Mouse (Mus musculus): Measurements from ENCODE around the gene Plekha7. TPM values are rescaled to one million over a fixed set of nuclear protein-coding genes. Genes with fewer than 3 reads are reported as not detected.
A peak's percentile ranks its signal among the peaks of the same experiment; 100 is the strongest.

Gene Plekha7
- total RNA-seq, 2 experiments from 2014 or later = 18.7 to 21.5 TPM

GRCm38 (mm10) chr7:116189708-116190107, 118.5 kb downstream of the Plekha7 start:
- no peak for DNase-seq (ENCODE audit: low spot score in 2 of 2)

GRCm38 (mm10) chr7:116188391-116188790, 119.8 kb downstream of the Plekha7 start:
- no peak for DNase-seq (ENCODE audit: low spot score in 2 of 2)

GRCm38 (mm10) chr7:116187521-116187920, 120.7 kb downstream of the Plekha7 start:
- DNase-seq (ENCODE audit: low spot score in 2 of 2) = no peak

GRCm38 (mm10) chr7:116186847-116187246, 121.3 kb downstream of the Plekha7 start:
- DNase-seq (ENCODE audit: low spot score in 2 of 2) = peak in 1 of 2 experiments; percentile 36

- DNase-seq (ENCODE audit: low spot score in 2 of 2) = peak; percentile 24 to 44
Measured at GRCm38 (mm10) chr7:116186156-116186555, 122.0 kb downstream of the Plekha7 start.

- no peak for DNase-seq (ENCODE audit: low spot score in 2 of 2)
Measured at GRCm38 (mm10) chr7:116184358-116185057, 123.7 kb downstream of the Plekha7 start.

GRCm38 (mm10) chr7:116182451-116182850, 125.7 kb downstream of the Plekha7 start:
- no peak for DNase-seq (ENCODE audit: low spot score in 2 of 2)

DNA sequence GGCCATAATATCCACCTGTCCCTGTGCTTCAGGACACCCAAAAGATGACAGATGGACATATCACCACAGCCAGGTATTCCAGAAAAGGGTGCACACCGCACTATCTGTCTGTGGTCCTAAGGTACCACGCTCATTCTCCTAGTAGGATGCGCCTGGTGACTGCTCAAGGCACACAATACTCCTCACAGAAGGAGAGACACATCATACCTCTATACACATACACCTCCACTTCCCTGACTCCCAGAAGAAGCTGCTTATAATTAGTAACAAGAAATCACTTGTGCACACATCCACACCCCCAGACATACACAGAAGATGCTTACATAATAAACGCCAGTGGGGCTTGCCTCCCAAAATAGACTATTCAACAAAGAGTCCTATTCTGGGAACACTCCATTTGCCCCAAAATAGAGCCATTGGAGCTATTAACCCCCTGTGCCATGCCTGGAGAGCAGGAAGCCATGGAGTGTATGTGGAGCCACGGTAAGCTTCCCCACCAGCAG, 126.7 kb downstream of the Plekha7 start:
- no peak for DNase-seq (ENCODE audit: low spot score in 2 of 2)

GRCm38 (mm10) chr7:116178916-116179315, 129.3 kb downstream of the Plekha7 start:
- no peak for DNase-seq (ENCODE audit: low spot score in 2 of 2)

DNA sequence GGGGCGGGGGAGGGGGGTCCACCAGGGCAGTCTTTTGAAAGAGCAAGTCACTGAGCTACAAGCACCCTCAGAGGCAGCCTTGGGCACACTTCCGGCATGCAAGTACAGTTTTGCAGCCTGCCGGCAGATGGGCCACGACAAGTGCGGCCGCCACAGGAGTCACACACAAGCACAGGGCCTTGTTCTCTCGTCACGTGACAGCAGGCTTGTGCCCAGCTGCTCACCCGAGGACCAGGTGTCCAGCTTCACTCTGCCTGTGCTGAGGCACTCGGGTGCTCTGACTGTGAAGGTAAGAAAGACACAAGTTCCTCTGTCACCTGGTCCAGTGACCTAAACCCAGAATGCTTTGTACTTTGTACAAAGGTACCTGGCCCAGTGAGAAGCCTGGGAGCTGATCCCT, 135.4 kb downstream of the Plekha7 start:
- no peak for DNase-seq (ENCODE audit: low spot score in 2 of 2)

DNA sequence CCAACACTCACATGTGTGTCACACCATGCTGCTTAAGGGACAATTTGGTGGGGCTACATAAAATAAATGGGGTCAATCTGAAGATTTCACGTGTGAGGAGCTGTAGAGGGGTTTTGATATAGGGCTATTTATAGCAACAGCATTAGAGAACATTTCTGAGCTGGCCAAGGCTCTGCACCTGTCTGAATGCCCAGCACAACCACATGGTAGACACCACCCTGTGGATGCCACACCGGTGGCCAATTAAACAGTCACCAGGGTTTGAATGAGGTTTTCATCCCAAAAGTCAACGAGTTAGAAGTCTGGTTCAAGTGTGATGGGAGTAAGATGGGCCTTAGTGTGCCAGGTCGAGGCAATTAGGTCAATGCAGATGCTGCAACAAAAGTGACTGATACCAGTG, 138.8 kb downstream of the Plekha7 start:
- DNase-seq (ENCODE audit: low spot score in 2 of 2) = no peak

DNA sequence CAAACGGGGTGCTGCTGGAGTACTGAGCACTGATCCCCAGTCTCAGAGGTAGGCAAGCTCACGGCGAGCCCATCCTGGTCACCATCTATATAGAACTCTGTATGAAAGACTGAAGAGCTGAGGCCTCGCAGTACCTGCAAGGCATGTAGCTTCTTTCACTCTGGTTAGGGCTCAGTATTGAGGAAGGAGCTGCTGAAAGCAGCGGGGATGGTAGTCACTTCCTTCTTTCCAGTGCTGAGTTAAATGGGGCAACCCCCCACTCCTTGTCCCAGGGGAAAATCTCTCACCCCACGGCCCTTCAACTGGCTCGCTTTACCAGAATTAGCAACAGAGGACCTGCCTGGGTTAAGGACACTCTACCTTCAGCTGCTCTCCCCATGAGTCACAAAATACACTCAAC, 140.0 kb downstream of the Plekha7 start:
- DNase-seq (ENCODE audit: low spot score in 2 of 2) = no peak

- DNase-seq (ENCODE audit: low spot score in 2 of 2) = no peak
Measured at GRCm38 (mm10) chr7:116164232-116164631, 143.9 kb downstream of the Plekha7 start.

DNA sequence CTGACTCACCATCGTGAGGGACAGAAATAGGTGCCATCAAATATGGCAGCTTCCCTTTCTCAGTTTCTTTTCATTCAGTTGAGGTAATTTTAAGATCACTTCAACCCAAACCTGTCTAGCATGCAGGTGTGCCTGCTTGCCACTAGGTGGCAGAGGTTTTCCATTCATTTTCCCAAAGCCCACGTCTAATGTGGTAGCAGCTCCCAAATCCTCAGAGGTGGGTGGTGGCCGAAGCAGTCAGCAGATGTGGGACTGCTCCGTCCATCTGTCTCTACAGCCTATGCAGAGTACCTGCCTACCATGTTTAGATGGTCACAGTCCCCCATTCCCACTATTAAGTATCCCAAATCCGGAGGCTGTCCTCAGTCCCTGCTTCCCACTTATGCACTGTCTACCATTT, 146.6 kb downstream of the Plekha7 start:
- DNase-seq (ENCODE audit: low spot score in 2 of 2) = peak; percentile 40 to 47

DNA sequence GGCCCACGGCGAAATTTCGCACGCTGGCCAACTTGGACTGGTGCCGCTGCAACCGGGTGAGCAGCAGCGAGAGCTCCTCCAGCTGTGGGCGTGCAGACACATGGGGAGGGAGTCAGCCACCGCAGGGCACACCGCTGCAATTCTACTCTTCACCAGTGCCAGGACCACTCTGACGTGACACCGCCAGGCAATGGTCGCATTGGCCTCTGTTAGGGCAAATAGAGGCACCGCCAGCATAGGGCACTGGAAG, 151.4 kb downstream of the Plekha7 start:
- no peak for DNase-seq (ENCODE audit: low spot score in 2 of 2)

DNA sequence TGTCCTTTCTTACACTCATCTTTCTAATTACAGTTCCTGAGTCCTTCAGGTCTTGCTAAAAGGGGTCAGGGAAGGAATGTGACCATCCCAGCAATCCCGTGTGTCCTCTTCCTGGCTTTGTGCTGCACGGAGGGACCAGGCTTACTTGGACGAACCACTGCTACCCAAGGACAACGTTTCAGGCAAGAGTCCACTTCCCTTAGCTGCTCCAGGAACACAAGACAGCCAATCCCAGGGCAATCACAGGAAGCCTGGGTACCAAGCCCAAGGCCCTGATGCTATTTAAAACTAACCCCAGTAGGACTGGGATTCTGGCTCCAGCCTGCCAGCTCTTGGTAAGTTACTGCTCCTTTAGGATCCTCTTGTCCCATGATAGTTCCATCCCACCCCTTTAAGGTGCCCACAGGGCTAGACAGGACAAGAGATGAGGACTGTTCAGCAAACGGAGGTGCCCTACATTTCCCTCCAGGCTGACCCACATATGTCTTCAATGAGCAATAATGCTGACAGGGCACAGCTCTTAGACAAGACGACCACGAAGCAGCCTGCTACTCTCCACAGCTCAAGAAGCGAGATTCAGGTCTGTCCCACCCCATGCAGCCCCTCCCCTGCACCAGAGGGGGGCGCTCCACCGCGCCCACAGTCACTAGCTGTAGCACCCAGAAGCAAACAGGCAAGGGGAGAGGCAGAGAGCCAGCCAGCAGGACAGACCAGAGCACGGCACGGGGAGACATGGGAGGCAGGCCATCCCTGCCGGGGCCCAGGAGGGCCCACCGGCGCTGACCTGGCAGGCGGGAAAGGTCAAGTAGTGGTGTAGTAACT, 151.9 kb downstream of the Plekha7 start:
- no peak for DNase-seq (ENCODE audit: low spot score in 2 of 2)

GRCm38 (mm10) chr7:116153781-116154368, 154.3 kb downstream of the Plekha7 start:
- DNase-seq (ENCODE audit: low spot score in 2 of 2) = no peak

- DNase-seq (ENCODE audit: low spot score in 2 of 2) = no peak
Measured at GRCm38 (mm10) chr7:116149568-116149967, 158.6 kb downstream of the Plekha7 start.

DNA sequence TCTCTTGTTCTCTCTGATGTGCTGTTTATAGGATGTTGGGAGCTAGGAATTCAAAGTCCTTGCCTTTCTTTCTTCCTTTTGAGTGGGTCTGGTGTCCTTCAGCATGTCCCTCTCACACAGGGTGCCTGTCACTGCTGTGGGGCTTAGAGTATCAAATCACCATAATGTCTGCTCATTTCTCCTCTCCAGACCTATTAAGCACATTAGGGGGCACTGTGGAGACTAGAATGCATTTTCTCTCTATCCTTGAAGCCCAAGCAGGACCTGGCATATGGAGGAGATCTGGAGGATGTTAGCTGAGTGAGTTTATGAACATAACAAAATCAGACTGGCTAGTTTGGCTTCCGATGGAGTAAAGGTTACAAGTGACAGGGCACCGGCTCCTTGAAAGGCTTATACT, 161.1 kb downstream of the Plekha7 start:
- no peak for DNase-seq (ENCODE audit: low spot score in 2 of 2)

DNA sequence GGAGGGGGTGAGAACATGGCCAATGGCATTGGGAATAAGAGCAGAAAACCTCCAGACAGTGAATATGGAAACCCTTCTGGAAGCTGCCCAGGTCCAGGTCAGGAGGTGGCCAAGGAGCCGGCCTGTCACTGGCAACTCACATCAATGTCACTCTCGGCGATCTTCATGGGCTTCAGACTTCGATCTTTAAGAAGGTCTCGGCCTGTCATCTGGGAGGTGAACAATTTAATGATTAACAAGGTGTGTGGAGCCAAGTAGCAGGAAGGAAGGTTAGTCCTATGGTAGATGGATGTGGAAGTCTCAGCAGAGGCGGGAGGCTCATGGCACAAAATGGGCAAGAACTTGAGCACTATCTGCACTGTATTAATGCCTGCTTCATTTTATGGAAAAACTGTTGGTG, 163.1 kb downstream of the Plekha7 start:
- no peak for DNase-seq (ENCODE audit: low spot score in 2 of 2)

- no peak for DNase-seq (ENCODE audit: low spot score in 2 of 2)
Measured at GRCm38 (mm10) chr7:116137671-116138070, 170.5 kb downstream of the Plekha7 start.

DNA sequence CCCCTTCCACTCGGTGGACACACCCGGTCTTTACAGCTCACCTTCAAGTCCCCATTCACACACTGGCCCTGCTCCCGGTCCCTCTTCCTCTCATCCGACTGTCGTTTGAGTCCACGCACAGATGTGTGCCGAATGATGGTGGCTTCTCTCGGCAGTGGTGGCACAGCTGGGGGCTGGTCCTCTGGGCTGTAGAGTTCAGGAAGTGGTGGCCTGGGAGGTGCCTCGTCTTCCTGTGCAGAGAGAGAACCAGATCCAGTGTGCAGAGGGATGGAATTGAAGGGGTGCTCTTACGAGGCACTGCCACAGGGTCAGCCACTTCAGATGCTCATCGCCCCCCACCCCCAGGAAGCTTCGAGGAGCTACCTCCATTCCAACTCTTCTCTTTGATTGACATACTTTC, 171.0 kb downstream of the Plekha7 start:
- no peak for DNase-seq (ENCODE audit: low spot score in 2 of 2)

Measured in left cerebral cortex, adult 18-20 months (tissue).